Mouse (Mus musculus): ENCODE data around the gene 9930022D16Rik.

9930022D16Rik gene

DNA sequence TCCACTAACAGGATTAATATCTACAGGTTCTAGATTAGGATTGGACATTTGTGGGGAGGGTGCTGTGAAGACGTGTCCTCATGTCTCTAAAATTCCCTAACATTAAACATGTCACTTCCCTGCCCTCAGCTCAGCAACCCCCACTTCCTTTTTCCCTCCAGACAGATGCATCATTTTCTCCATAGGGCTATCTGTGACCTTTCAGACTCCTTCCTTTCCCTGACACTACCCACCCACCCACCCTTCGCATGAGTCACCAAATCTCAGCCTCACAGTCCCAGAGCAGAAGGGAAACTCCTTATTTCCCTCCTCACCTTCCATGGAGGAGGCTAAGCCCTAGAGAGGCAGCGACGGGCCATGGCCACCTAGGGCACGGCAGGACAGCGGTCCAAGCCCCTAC, at the start of gene 9930022D16Rik:
9930022D16Rik (plus strand) TSS at position 301 of the 400 bp plus-strand sequence.
- no peak for DNase-seq

DNA sequence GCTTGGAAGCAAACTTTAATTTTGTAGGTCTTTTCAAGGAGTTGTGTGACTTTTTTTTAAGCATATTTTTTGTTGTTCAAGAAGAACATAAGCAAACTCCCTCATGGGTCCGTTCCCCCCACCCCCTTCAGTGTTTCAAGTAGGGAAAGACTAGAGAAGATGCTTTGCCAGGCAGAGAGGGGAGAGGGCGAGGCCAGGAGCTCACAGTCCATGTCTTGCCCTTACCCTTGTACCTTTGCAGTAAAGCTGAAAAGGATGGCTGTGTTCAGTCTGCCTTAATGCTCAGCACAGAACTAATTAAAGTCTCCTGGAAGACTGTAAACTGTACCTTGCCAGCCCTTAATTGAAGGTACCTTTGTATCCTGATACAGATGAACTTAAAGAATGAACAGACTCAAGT, 49.4 kb upstream of the 9930022D16Rik start:
- no peak for DNase-seq

DNA sequence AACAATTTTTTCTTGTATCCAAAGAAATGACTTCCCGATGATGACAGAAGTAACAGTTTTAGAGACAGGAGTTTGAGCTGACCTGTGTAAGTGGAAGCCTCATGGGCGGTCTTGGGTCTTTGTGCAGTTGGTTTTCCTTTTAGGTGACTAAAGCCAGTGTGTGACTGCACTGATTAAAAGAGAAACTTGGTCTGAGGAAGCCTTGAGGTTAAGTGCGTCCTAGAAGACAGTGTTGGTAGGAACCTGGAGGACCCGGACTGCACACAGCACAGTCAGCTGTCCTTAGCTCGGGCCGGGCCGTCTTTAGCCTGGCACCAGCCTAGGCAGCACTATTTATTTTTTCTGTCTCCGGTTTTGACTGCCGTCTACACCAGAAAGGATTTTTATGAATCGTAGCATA, 48.8 kb upstream of the 9930022D16Rik start:
- no peak for DNase-seq

DNA sequence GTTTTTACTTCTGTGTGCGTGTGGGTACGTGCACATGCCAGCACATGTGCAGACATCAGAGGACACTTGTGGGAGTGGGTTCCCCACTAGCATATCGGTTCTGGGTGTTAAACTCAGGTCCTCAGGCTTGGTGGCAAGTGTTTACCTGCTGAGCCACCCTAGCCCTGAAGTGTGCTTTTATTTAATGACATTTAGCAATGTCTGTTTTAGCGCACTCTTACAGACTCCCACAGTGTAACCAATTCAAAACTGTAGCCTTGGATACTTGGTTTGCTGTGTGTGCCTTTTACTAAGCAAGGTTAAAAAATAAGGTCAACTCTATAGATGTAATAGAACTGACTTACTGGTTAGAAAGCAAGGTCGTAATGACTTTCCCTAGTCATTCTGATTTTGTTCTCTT, 47.9 kb upstream of the 9930022D16Rik start:
- DNase-seq = no peak

DNA sequence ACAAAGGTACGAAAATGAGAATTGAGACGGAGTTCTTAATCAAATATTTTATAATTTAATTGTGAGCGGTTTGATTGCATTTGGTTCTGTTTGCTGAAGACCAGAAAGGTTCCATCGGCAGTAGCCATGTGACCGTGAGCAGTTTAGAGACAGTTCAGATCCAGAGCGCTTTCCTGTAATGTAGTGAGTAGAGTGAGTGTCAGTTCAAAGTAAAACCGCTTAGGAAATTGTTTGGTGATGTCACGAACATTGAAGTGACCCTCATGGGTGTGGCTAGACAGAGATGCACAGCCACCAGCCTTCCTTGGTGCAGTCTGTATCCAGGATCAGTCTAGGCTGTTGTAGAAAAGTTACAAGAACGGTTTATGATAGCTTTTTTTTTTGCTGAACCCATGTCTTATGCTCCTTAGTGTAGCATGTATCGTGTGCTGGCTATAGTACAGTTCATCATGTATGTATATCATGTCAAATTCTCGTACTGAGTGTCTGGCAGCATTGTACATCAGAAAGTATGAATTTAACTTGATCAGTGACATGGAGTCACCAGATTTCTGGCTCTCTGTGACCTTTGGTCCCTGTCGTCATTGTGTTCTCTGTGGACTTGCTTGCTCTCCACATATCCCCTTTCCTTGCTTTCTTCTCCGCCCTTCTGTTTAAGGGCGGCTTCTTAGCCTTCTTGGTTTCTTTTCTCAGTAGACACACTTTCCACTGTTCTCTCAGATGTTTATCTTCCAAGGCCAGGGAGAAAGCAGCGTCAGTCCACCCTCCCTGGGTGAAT, 46.7 kb upstream of the 9930022D16Rik start:
- no peak for DNase-seq

DNA sequence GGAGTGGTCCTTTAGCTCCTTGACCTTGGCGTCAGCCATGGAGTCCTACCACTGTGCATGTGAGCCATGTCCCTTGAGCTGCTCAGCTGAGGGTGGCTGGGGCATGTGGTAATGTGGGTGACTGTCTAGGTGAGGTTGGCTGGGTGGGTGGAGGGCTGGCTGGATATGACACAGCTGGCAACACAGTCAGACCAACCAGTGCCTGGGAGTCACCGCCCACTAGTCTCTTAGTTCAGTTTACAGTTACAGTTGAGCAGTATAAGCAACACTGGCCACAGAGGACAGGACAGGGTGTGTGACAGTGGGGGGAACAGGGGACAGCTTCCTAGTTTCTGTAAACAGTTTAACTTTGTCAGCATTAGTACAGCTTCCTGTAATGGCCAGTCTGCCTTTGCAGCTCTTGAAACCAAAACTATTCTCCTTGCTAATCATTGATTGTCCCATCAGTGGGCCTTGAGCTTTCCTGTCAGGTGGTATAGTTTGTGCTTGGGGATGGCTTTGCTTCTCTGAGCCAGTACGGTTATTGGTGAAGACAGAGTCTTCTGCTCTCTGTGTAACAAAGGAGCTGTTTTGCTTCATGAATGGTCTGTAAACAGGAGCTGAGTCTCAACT, 44.6 kb upstream of the 9930022D16Rik start:
- DNase-seq = no peak

DNA sequence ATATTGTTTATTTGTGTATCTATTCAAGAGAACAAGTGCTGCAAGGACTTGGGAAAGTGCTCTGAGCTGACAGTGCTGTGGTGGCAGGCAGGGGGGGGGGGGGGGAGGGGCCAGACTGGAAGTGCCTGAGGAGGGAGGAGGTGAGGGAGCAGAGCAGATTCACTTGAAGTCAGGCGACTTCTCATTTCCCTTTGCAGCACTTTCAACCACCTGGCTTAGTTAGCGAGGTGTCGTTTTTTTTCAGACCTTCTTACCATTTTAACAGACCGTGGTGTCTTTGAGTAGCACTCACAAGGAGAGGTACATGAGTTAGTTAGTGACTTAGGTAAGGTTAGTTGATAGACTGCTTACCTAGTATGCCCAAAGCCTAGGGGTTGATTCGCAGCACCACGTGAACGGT, 38.3 kb upstream of the 9930022D16Rik start:
- DNase-seq = no peak

DNA sequence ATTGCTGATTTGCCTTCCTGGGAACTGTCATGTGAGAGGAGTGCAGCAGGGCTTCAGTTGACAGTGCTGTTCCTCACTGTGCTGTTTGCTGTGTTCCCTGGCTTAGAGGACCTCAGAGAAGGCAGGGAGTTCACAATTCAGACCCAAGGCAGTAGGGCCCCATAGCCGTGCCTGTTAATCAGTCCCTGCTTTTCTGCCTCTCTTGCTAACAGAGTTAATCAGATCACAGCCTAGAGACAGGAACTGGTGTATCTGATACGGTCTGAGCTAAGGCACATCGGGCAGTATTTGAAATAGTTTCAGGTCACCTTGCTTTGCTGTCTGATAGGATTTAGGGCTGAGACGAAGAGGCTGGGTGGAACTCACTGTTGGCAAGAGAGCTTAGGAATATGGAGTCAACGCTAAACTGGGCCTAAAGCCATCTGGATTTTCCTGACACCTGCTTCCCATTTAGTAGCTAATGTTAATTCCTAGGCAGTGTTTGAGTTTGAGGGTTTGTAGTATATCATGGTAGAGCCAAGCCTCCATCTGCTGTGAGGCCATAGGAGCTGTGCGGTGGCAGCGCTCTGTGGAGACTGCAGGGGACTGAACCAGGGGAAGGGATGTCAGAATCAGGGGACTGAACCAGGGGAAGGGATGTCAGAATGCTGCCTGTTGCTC, 37.1 kb upstream of the 9930022D16Rik start:
- DNase-seq = peak; percentile 45

DNA sequence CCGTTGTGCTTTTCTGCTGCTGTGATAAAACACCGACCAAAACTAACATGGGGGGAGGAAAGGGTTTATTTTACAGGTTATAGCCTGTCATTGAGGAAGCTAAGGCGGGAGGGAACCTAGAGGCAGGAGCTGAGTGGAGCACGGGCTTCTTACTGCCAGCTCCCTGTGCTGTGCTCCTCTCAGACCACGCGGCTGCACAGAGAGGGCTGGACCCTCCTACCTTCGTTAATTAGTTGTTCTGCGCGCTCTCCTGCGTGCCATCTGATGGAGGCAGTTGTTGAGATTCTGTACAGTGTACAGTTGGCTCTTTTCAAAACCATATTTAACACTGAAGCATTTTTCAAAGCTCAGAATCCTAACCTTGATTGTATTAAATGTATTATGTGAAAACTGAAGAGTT, 36.2 kb upstream of the 9930022D16Rik start:
- DNase-seq = no peak

DNA sequence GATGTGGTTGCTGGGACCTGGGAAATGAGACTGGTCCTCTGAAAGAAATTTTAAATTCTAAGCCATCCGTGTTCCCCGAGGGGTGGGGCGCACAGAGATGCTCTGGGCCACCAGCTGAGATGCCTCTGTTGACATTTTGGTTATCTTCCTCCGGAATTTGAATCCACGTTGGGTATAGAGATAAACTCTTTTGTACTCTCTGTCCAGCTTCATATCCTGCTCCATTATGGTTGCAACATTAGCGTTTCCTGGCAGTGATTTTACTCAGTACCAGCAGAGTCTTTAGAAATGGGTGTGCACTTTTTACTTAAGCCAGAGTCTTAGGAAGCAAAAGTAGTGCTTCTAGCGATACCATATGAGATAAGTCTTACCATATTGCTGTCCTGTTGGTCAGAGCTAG, 35.7 kb upstream of the 9930022D16Rik start:
- no peak for DNase-seq

DNA sequence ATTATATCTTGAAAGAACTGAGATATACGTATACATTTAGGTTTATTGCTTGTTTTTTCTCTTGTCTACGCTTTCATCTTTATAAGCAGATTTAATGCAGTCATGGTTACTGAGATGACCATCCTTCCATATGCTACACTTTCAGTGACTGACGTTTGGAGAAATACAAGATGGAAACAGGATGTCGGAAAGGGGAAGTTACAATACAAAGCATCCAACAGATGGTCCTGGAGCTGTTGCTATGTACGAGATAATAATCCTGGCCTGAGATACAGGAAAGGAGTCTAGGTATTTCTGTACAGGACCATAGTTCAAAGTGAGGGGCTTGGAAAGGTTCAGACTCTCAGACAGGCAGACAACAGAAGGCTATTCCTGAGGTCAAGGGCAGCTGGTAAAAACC, 33.1 kb upstream of the 9930022D16Rik start:
- DNase-seq = no peak

DNA sequence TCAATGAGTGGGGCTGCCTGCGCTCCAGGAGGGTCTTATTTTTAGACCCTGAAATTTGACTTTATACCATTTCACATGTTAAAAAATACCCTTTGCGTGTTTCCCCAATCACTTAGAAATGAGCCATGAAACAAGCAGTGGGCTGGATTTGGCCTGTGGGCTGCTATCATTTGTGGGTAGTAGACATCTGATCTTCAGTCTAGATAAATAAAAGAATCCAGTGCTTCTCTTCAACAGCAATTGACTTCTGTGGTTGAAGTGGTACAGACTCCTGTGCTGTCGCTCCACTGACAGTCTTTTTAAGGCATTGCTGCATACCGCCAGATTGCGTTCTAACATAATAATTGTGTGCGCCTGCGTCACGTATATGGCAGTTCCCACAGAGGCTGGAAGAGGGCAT, 28.4 kb upstream of the 9930022D16Rik start:
- DNase-seq = no peak

DNA sequence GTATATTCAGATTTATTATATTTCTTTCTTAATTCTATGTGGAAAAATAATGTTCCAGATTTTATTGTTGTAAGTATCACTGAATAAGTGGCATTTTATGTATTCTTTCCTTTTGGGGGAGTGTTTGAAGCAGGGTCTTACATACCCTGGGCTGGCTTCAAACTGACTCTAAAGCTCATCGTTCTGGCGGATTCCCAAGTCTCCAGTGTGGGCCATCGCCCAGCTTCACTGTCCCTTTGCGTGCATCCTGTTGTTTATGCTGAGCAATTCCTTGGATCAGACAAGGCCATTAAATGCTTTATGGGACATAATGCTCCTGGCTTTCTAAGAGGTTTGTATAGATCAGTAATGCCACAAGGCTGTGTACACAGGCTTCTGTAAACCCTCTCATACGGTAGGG, 24.7 kb upstream of the 9930022D16Rik start:
- no peak for DNase-seq

DNA sequence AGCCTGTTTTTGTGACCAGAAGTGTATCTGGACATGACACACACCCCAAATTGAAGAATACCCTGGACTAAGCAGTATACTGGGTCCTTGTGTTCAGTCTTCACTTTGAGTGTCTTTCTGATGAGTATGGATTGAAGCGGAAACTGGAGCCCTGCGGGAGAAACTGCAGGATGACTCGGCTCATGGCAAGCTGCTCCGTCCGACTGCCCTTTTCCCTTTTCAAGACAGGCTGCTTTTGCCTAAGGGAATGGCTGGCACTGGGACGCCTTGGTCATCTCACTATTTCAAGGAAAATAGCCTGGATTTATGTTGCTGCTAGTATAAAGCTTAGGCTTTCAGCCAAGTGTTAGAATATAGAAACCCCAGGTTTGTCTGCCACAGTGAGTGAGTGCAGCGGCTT, 22.5 kb upstream of the 9930022D16Rik start:
- no peak for DNase-seq

DNA sequence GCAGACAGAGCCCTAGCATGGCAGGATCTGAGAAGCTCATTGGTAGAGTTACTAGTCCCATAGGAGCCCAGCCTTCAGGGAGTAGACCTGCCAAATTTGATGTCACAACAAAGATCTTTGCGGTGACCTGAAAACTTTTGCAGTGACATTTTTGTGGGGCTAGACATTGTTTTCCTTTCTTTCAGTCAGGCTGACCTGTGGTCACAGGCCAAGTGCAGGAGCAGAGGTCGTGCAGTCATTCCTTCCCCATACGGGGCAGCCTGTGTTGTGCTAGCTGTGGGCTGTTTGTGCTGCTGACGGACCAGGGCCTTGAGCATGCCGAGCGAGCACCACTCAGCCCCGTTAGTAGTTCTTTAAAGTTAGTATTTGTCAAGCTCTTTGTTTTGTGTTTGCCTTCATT, 22.0 kb upstream of the 9930022D16Rik start:
- DNase-seq = no peak

DNA sequence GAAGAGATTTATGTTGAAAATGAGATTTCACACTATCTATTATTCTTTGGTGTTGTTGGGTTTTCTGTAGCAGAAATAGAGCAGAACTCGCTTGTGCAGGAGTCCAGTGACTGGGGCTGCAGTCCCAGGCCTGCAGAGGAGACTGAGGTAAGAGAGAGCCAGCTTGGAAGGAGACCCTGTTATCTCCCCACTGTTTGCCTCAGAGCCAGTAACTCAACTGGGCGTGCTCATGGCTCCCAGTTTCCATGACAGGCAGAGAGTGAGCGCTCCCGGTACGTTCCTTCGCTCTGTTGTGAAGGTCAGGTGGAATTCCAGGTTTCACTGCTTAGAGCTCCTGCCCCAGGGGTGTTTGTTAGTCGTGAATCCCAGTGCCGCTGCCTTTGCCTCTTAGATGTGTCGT, 21.1 kb upstream of the 9930022D16Rik start:
- DNase-seq = no peak

DNA sequence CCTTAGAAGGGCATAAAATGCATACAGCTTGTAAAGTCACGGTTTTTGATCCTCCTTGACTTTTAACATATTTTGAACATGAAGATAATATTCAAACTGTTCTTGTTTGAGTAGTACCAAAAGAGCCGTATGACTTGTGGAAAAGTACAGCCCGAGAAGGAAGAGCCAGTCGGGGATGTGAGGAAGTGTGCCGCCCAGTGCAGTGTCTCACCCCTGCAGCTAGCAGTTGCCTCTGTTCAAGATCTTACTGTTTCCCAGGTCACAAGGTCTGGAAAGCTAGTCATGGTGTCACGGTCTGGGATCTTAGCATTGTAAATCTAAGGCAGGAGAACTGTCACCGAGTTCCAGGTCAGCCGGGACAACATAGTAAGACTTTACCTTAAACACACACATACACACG, 19.0 kb upstream of the 9930022D16Rik start:
- no peak for DNase-seq

DNA sequence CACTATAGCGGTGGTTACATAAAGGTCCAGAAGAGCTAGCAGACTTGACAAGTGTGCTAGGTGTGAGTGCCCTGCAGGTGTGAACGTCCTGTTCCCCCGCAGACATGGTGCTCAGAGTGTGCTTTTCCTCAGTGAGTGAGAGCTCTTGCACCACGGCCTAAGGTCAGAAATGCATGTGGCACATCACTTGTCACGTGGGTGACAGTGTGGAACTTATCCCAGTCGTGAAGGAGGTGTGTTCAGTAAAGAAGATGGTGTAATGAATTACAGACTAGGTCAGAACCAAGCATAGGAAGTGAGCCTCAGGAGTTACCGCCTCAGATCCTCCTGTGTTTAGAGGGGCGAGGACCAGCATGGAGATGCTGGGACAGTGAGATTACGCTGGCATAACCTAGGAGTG, 18.4 kb upstream of the 9930022D16Rik start:
- DNase-seq = no peak

DNA sequence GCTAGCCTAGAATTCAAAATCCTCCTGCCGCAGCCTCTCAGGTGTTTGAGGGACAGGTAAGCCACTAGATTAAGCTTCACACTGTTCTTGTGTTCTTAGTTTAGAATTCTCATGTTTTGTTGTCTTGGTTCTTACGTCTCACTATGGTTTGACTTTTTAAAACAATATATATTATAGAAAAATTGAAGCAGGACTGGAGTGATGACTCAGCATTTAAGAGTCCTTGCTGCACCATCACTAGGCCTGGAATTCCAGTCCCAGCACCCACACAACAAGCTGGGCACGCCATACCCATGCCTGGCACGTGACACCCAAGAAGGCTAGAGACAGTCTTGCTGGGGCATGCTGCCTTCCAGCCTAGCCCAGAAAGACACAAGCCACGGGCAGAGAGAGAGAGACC, 7.3 kb upstream of the 9930022D16Rik start:
- DNase-seq = no peak

DNA sequence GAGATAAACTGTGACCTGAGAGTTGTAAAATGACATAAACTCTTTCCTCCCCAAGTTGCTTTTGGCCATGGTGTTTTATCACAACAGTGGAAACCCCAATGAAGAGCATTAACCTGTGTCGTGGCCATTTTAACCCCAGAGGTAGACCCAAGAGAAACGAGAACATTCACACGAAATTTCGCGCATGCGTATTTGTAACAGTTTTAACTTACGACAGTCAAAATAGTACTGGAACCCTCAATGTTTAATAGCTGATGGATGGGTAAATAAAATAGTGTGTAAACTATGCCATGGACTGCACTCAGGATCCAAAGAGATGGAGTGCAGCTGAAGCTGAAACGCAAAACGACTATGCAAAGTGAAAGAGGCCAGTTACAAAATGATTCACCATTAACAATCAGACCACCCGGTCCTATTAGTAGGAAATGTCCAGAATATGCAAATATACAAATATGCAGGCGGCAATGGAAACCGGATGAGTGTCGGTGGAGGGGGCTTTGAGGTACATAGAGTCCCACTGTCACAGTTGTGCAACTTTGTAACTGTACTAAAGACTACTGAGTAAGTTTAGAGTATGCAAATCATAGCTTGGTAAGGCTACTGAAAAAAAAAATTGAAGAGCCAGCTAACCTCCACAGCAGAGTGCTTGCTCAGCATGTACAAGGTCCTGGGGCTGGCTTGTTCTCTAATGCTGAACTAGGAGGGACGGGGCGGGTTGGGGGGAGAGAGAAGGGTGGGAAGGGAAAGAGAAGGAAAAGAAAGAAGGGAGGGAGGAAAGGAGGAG, 3.3 kb upstream of the 9930022D16Rik start:
- DNase-seq = no peak

DNA sequence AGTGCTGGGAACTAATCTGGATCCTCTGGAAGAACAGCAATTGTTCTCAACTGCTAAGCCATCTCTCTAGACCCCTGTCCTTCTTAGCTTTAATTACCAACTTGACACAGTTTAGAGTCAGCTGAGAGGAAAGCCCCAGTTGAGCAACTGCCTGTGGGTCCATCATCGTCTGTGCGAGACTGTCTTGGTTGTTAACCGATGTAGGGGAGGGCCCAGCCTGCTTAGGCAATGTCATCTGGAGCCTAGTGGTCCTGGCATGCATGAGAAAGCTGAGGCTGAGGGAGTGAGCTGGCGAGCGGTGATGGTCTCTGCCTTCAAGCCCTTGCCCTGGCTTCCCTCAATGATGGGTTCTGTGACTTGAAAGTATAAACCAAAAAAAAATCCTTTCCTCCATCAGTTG, 1.1 kb downstream of the 9930022D16Rik start:
- no peak for DNase-seq

DNA sequence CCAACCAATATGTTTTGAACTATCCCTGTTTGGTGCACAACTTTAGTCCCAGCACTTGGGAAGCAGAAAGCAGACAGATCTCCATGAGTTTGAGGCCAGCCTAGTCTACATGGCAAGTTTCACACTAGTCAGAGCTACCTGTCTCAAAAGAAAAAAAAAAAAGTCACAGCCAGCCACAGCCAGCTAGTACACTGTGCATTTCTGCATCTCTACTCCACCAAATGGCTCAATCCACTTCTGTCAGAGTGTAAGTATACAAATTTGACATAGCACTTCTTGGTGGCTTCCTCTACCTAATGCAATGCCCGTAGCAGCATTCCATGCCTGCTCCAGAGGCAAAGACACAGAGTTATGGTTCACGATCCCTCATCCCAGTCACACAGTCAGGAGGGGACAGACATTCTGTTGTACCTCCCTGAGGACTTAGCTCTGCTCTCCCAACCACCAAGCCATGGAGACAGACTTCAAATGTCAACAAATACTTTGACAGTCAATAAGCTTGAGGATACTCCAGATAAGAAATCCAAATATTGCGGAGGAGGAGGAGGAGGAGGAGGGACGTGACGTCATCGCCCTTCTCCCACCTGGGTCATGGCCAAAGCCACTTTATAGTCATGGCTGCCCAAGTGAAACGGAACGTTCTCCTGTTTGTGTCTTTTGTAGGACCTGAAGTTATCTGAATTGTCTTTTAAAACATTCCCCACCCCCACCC, 3.1 kb downstream of the 9930022D16Rik start:
- DNase-seq = no peak
